Mouse (Mus musculus) liver, adult 2 months (tissue): ENCODE results near the gene Usp39.

Experiments used
- CTCF ChIP-seq: fragments of 200-500 bp; IDR thresholded peaks from 2 replicates; pipeline ENCODE4 v1.5.1; 2011; ENCODE audit warnings: low read depth, low read length, control low read depth
- POLR2A ChIP-seq: fragments of 200-500 bp; IDR thresholded peaks from 2 replicates; pipeline ENCODE4 v1.6.1; 2011; ENCODE audit warnings: low read length, control low read depth; ENCODE audit not compliant: insufficient read depth; ENCODE audit errors: extremely low read depth

- TF ChIP-seq CTCF, result no peak
- TF ChIP-seq POLR2A, result no peak
Measured at GRCm38 (mm10) chr6:72270258-72270657, 74.7 kb downstream of the Usp39 start.
